Mouse (Mus musculus): ENCODE results near the gene Rps11. TPM values are rescaled to one million over a fixed set of nuclear protein-coding genes. Genes with fewer than 3 reads are reported as not detected.

Gene Rps11
- total RNA-seq, 2 experiments from 2014 or later = 1,705 to 3,773 TPM

- no peak for ATAC-seq (replicated peaks; ENCODE audit: low FRiP score, low TSS enrichment, poor library complexity, severe bottlenecking)
These were observed 30.7 kb downstream of the Rps11 start for GRCm38 (mm10) chr7:45093516-45093905.

GRCm38 (mm10) chr7:45092828-45093515 lies 31.3 kb downstream of the Rps11 start:
- no peak for ATAC-seq (replicated peaks; ENCODE audit: low FRiP score, low TSS enrichment, poor library complexity, severe bottlenecking)

- peak; percentile 80 for ATAC-seq (replicated peaks; ENCODE audit: low FRiP score, low TSS enrichment, poor library complexity, severe bottlenecking)
These were observed 32.2 kb downstream of the Rps11 start, which contains the start of gene Rcn3 for GRCm38 (mm10) chr7:45092048-45092447. TSS of gene Rcn3 (minus strand) at chr7:45092221.

- no peak for ATAC-seq (replicated peaks; ENCODE audit: low FRiP score, low TSS enrichment, poor library complexity, severe bottlenecking)
These were observed 32.9 kb downstream of the Rps11 start for GRCm38 (mm10) chr7:45091001-45091990.

GRCm38 (mm10) chr7:45090251-45090977 lies 33.8 kb downstream of the Rps11 start:
- ATAC-seq (replicated peaks; ENCODE audit: low FRiP score, low TSS enrichment, poor library complexity, severe bottlenecking) = peak; percentile 43

- no peak for ATAC-seq (replicated peaks; ENCODE audit: low FRiP score, low TSS enrichment, poor library complexity, severe bottlenecking)
These were observed 35.6 kb downstream of the Rps11 start for GRCm38 (mm10) chr7:45088597-45088996.

- no peak for ATAC-seq (replicated peaks; ENCODE audit: low FRiP score, low TSS enrichment, poor library complexity, severe bottlenecking)
These were observed 38.2 kb downstream of the Rps11 start for GRCm38 (mm10) chr7:45086084-45086483.

- ATAC-seq (replicated peaks; ENCODE audit: low FRiP score, low TSS enrichment, poor library complexity, severe bottlenecking) = no peak
These were observed 40.8 kb downstream of the Rps11 start for GRCm38 (mm10) chr7:45083300-45083890.

- peak; percentile 46 for ATAC-seq (replicated peaks; ENCODE audit: low FRiP score, low TSS enrichment, poor library complexity, severe bottlenecking)
These were observed 41.6 kb downstream of the Rps11 start for GRCm38 (mm10) chr7:45082401-45083299.

GRCm38 (mm10) chr7:45081016-45081415 lies 43.2 kb downstream of the Rps11 start:
- ATAC-seq (replicated peaks; ENCODE audit: low FRiP score, low TSS enrichment, poor library complexity, severe bottlenecking) = no peak

- ATAC-seq (replicated peaks; ENCODE audit: low FRiP score, low TSS enrichment, poor library complexity, severe bottlenecking) = peak; percentile 35; the same call in 1 of the 2 replicates
These were observed 44.4 kb downstream of the Rps11 start for GRCm38 (mm10) chr7:45079856-45080255.

- ATAC-seq (replicated peaks; ENCODE audit: low FRiP score, low TSS enrichment, poor library complexity, severe bottlenecking) = peak; percentile 29; the same call in 1 of the 2 replicates
These were observed 45.7 kb downstream of the Rps11 start for GRCm38 (mm10) chr7:45078513-45078912.

- no peak for ATAC-seq (replicated peaks; ENCODE audit: low FRiP score, low TSS enrichment, poor library complexity, severe bottlenecking)
These were observed 46.4 kb downstream of the Rps11 start for GRCm38 (mm10) chr7:45077829-45078228.

GRCm38 (mm10) chr7:45077322-45077721 lies 46.9 kb downstream of the Rps11 start:
- no peak for ATAC-seq (replicated peaks; ENCODE audit: low FRiP score, low TSS enrichment, poor library complexity, severe bottlenecking)

GRCm38 (mm10) chr7:45076501-45076900 lies 47.7 kb downstream of the Rps11 start:
- ATAC-seq (replicated peaks; ENCODE audit: low FRiP score, low TSS enrichment, poor library complexity, severe bottlenecking) = no peak

- no peak for ATAC-seq (replicated peaks; ENCODE audit: low FRiP score, low TSS enrichment, poor library complexity, severe bottlenecking)
These were observed 48.8 kb downstream of the Rps11 start for GRCm38 (mm10) chr7:45075405-45075804.

GRCm38 (mm10) chr7:45073949-45074348 lies 50.3 kb downstream of the Rps11 start:
- ATAC-seq (replicated peaks; ENCODE audit: low FRiP score, low TSS enrichment, poor library complexity, severe bottlenecking) = no peak

GRCm38 (mm10) chr7:45073171-45073707 lies 51.0 kb downstream of the Rps11 start:
- no peak for ATAC-seq (replicated peaks; ENCODE audit: low FRiP score, low TSS enrichment, poor library complexity, severe bottlenecking)
